Mouse (Mus musculus) subcutaneous adipose tissue, adult 2 months (tissue): ENCODE measurements around the gene Vtn. TPM values are rescaled to one million over a fixed set of nuclear protein-coding genes. Genes with fewer than 3 reads are reported as not detected.

Source experiments
- polyA plus RNA-seq: library from polyadenylated mRNA; depleted of rRNA; stranded (reverse); fragments of >200 nt; gene quantifications from 2 replicates; pipeline ENCODE4 v1.2.3, GENCODE M21; 2012; ENCODE audit warnings: low replicate concordance; rRNA removed

Gene Vtn
- 20.3 and 32.7 TPM in 2 replicates for polyA plus RNA-seq

GRCm38 (mm10) chr11:78499004-78499403 lies at the start of gene Vtn:
Vtn (plus strand) TSS chr11:78499091.

GRCm38 (mm10) chr11:78465568-78466180 lies 33.2 kb upstream of the Vtn start, which contains the start of gene Slc46a1:
Slc46a1 (plus strand) TSS chr11:78465697.

GRCm38 (mm10) chr11:78497544-78498522 lies 1.1 kb upstream of the Vtn start, which contains the start of gene Sarm1:
Sarm1 (minus strand) TSS chr11:78497754.

GRCm38 (mm10) chr11:78502909-78503650 lies 4.2 kb downstream of the Vtn start, which contains the start of gene Sebox:
Sebox (plus strand) TSS chr11:78503447.

GRCm38 (mm10) chr11:78512025-78512957 lies 13.4 kb downstream of the Vtn start, which contains the start of the genes Tmem199 and Poldip2:
Tmem199 (minus strand) TSS chr11:78512172.
Poldip2 (plus strand) TSS chr11:78512193.

GRCm38 (mm10) chr11:78536080-78536689 lies 37.3 kb downstream of the Vtn start, which contains the start of the genes Tnfaip1 and Ift20:
Tnfaip1 (minus strand) TSS chr11:78536332.
Ift20 (plus strand) TSS chr11:78536361.

GRCm38 (mm10) chr11:78550168-78551058 lies 51.5 kb downstream of the Vtn start, which contains the start of gene Tmem97:
Tmem97 (minus strand) TSS chr11:78550777.

Other genes with a start within 250 kb of the Vtn start
- 98.7 and 125 TPM in 2 replicates for gene 2610507B11Rik, start 237.3 kb upstream of the Vtn start, polyA plus RNA-seq
- 0.23 and 0.24 TPM in 2 replicates for gene BC030499, start 208.2 kb upstream of the Vtn start, polyA plus RNA-seq
- 1.3 and 5.4 TPM in 2 replicates for gene Spag5, start 197.6 kb upstream of the Vtn start, polyA plus RNA-seq
- 0.95 and 4.4 TPM in 2 replicates for gene Aldoc, start 176.1 kb upstream of the Vtn start, polyA plus RNA-seq
- gene Pigs, start 170.7 kb upstream of the Vtn start, polyA plus RNA-seq, result 96.3 and 108 TPM in 2 replicates
- gene Unc119, start 155.6 kb upstream of the Vtn start, polyA plus RNA-seq, result 136 and 376 TPM in 2 replicates
- gene Foxn1, start 112.5 kb upstream of the Vtn start, polyA plus RNA-seq, result not detected in 2 replicates
- gene Slc13a2, start 76.9 kb upstream of the Vtn start, polyA plus RNA-seq, result 0.27 and 0.40 TPM in 2 replicates
- 42.4 and 43.1 TPM in 2 replicates for gene Slc46a1, start 33.4 kb upstream of the Vtn start, polyA plus RNA-seq
- gene Sarm1, start 1.3 kb upstream of the Vtn start, polyA plus RNA-seq, result 1.1 and 2.4 TPM in 2 replicates
- not detected in 2 replicates for gene Sebox, start 4.4 kb downstream of the Vtn start, polyA plus RNA-seq
- 19.0 and 20.4 TPM in 2 replicates for gene Tmem199, start 13.1 kb downstream of the Vtn start, polyA plus RNA-seq
- 114 and 118 TPM in 2 replicates for gene Poldip2, start 13.1 kb downstream of the Vtn start, polyA plus RNA-seq
- gene Tnfaip1, start 37.2 kb downstream of the Vtn start, polyA plus RNA-seq, result 55.4 and 59.5 TPM in 2 replicates
- gene Ift20, start 37.3 kb downstream of the Vtn start, polyA plus RNA-seq, result 59.1 and 83.4 TPM in 2 replicates
- 19.6 and 23.3 TPM in 2 replicates for gene Tmem97, start 51.7 kb downstream of the Vtn start, polyA plus RNA-seq
- 14.8 and 15.9 TPM in 2 replicates for gene Nlk, start 198.3 kb downstream of the Vtn start, polyA plus RNA-seq